Mouse (Mus musculus): ENCODE results near the gene Tlcd1. TPM values are rescaled to one million over a fixed set of nuclear protein-coding genes. Genes with fewer than 3 reads are reported as not detected.
"Not testable (repeated sequence)": the region's sequence is repeated elsewhere in the genome, so short reads cannot be mapped to it uniquely, and the experiment has no call there.

Tlcd1 gene
- 8.8 and 11.1 TPM in 2 replicates for polyA plus RNA-seq (2016; fragmentation: Nextera tagmentation; extraction: Ambion mirVana)

- no peaks in the 10 kb centered on the region for H3K9me3 ChIP-seq (replicated peaks)
- peaks cover 26% of the 10 kb centered on the region for H3K36me3 ChIP-seq
- H3K27ac ChIP-seq (replicated peaks): peak within 1 kb of the TSS; percentile 92
- H3K4me1 ChIP-seq: peaks cover 66% of the 10 kb centered on the region
- DNase-seq (ENCODE audit: low spot score): peak; percentile 90
- H3K27me3 ChIP-seq (ENCODE audit: low read depth, poor library complexity, severe bottlenecking): no peaks in the 10 kb centered on the region
- peak within 1 kb of the TSS; percentile 73 for H3K4me3 ChIP-seq
- under 1% methylated on average over 32 of the region's 32 CpGs for WGBS
Measured at GRCm38 (mm10) chr11:78176402-78176862, at the start of gene Tlcd1, which contains the start of gene Nek8. Tlcd1 (plus strand) TSS chr11:78176711. Nek8 (minus strand) TSS chr11:78176675.

- no peak for DNase-seq (ENCODE audit: low spot score)
- Histone ChIP-seq H3K27ac (replicated peaks) (no peak overlapping the region), H3K27me3 (ENCODE audit: low read depth, poor library complexity, severe bottlenecking) (no peaks in the 10 kb centered on the region), H3K4me3 (no peak overlapping the region), H3K4me1 (no peaks in the 10 kb centered on the region), H3K36me3 (peaks cover 18% of the 10 kb centered on the region), H3K9me3 (replicated peaks) (no peaks in the 10 kb centered on the region)
- 92% methylated on average over 4 of the region's 4 CpGs for WGBS
Measured at GRCm38 (mm10) chr11:78126739-78127138, 49.8 kb upstream of the Tlcd1 start.

- Histone ChIP-seq H3K4me1 (no peaks in the 10 kb centered on the region), H3K9me3 (replicated peaks) (no peaks in the 10 kb centered on the region), H3K27me3 (ENCODE audit: low read depth, poor library complexity, severe bottlenecking) (no peaks in the 10 kb centered on the region), H3K36me3 (peaks cover 19% of the 10 kb centered on the region), H3K4me3 (no peak overlapping the region), H3K27ac (replicated peaks) (no peak overlapping the region)
- DNase-seq (ENCODE audit: low spot score): no peak
- 96% methylated on average over 8 of the region's 8 CpGs for WGBS
Measured at GRCm38 (mm10) chr11:78129458-78129857, 47.1 kb upstream of the Tlcd1 start.

GRCm38 (mm10) chr11:78133915-78134314, 42.6 kb upstream of the Tlcd1 start:
- Histone ChIP-seq H3K27me3 (ENCODE audit: low read depth, poor library complexity, severe bottlenecking) (no peaks in the 10 kb centered on the region), H3K27ac (replicated peaks) (no peak overlapping the region), H3K4me1 (peaks cover 6% of the 10 kb centered on the region; the same call in 1 of the 2 replicates), H3K9me3 (replicated peaks) (no peaks in the 10 kb centered on the region), H3K4me3 (no peak overlapping the region), H3K36me3 (peaks cover 20% of the 10 kb centered on the region)
- DNase-seq (ENCODE audit: low spot score): no peak
- WGBS: 95% methylated on average over 6 of the region's 6 CpGs

GRCm38 (mm10) chr11:78134344-78134743, 42.2 kb upstream of the Tlcd1 start:
- WGBS: 90% methylated on average over 3 of the region's 3 CpGs
- no peak for DNase-seq (ENCODE audit: low spot score)
- Histone ChIP-seq H3K9me3 (replicated peaks) (no peaks in the 10 kb centered on the region), H3K4me1 (peaks cover 6% of the 10 kb centered on the region; the same call in 1 of the 2 replicates), H3K27ac (replicated peaks) (no peak overlapping the region), H3K4me3 (no peak overlapping the region), H3K36me3 (peaks cover 15% of the 10 kb centered on the region), H3K27me3 (ENCODE audit: low read depth, poor library complexity, severe bottlenecking) (no peaks in the 10 kb centered on the region)

GRCm38 (mm10) chr11:78135314-78135713, 41.2 kb upstream of the Tlcd1 start:
- WGBS: 93% methylated on average over 7 of the region's 7 CpGs
- peaks cover 13% of the 10 kb centered on the region for H3K36me3 ChIP-seq
- H3K9me3 ChIP-seq (replicated peaks); DNase-seq (ENCODE audit: low spot score); H3K4me3 ChIP-seq; H3K27me3 ChIP-seq (ENCODE audit: low read depth, poor library complexity, severe bottlenecking); H3K4me1 ChIP-seq; H3K27ac ChIP-seq (replicated peaks): not testable (repeated sequence)

GRCm38 (mm10) chr11:78136132-78136531, 40.4 kb upstream of the Tlcd1 start:
- Histone ChIP-seq H3K36me3 (peaks cover 13% of the 10 kb centered on the region), H3K9me3 (replicated peaks) (no peaks in the 10 kb centered on the region), H3K27ac (replicated peaks) (no peak overlapping the region), H3K27me3 (ENCODE audit: low read depth, poor library complexity, severe bottlenecking) (no peaks in the 10 kb centered on the region), H3K4me1 (peaks cover 6% of the 10 kb centered on the region; the same call in 1 of the 2 replicates), H3K4me3 (no peak overlapping the region)
- WGBS: 92% methylated on average over 1 of the region's 1 CpGs
- DNase-seq (ENCODE audit: low spot score): no peak

- Histone ChIP-seq H3K27ac (replicated peaks) (no peak overlapping the region), H3K4me1 (peaks cover 6% of the 10 kb centered on the region; the same call in 1 of the 2 replicates), H3K27me3 (ENCODE audit: low read depth, poor library complexity, severe bottlenecking) (no peaks in the 10 kb centered on the region), H3K9me3 (replicated peaks) (no peaks in the 10 kb centered on the region), H3K4me3 (no peak overlapping the region), H3K36me3 (0 out of 2 replicates have a peak, but pooled peaks cover 2% of the 10 kb centered on the region)
- 80% methylated on average over 4 of the region's 4 CpGs for WGBS
- no peak for DNase-seq (ENCODE audit: low spot score)
Measured at GRCm38 (mm10) chr11:78137584-78137983, 38.9 kb upstream of the Tlcd1 start.

GRCm38 (mm10) chr11:78138023-78138422, 38.5 kb upstream of the Tlcd1 start:
- Histone ChIP-seq H3K27ac (replicated peaks) (no peak overlapping the region), H3K4me1 (peaks cover 6% of the 10 kb centered on the region; the same call in 1 of the 2 replicates), H3K9me3 (replicated peaks) (no peaks in the 10 kb centered on the region), H3K36me3 (peaks cover 5% of the 10 kb centered on the region), H3K4me3 (no peak overlapping the region), H3K27me3 (ENCODE audit: low read depth, poor library complexity, severe bottlenecking) (no peaks in the 10 kb centered on the region)
- 89% methylated on average over 3 of the region's 3 CpGs for WGBS
- no peak for DNase-seq (ENCODE audit: low spot score)

GRCm38 (mm10) chr11:78140665-78141064, 35.8 kb upstream of the Tlcd1 start:
- Histone ChIP-seq H3K27ac (replicated peaks) (no peak overlapping the region), H3K36me3 (peaks cover 31% of the 10 kb centered on the region), H3K4me1 (peaks cover 6% of the 10 kb centered on the region; the same call in 1 of the 2 replicates), H3K9me3 (replicated peaks) (no peaks in the 10 kb centered on the region), H3K4me3 (no peak overlapping the region), H3K27me3 (ENCODE audit: low read depth, poor library complexity, severe bottlenecking) (no peaks in the 10 kb centered on the region)
- no peak for DNase-seq (ENCODE audit: low spot score)
- 91% methylated on average over 5 of the region's 5 CpGs for WGBS

- H3K27ac ChIP-seq (replicated peaks): no peak overlapping the region
- 93% methylated on average over 2 of the region's 2 CpGs for WGBS
- DNase-seq (ENCODE audit: low spot score): no peak
- no peaks in the 10 kb centered on the region for H3K4me1 ChIP-seq
- H3K9me3 ChIP-seq (replicated peaks): no peaks in the 10 kb centered on the region
- H3K27me3 ChIP-seq (ENCODE audit: low read depth, poor library complexity, severe bottlenecking): no peaks in the 10 kb centered on the region
- no peak overlapping the region for H3K4me3 ChIP-seq
- peaks cover 58% of the 10 kb centered on the region for H3K36me3 ChIP-seq
Measured at GRCm38 (mm10) chr11:78143520-78143919, 33.0 kb upstream of the Tlcd1 start.

GRCm38 (mm10) chr11:78146168-78146567, 30.3 kb upstream of the Tlcd1 start:
- peaks cover 82% of the 10 kb centered on the region for H3K36me3 ChIP-seq
- no peak overlapping the region for H3K27ac ChIP-seq (replicated peaks)
- H3K4me3 ChIP-seq: no peak overlapping the region
- H3K4me1 ChIP-seq: no peaks in the 10 kb centered on the region
- no peak for DNase-seq (ENCODE audit: low spot score)
- no peaks in the 10 kb centered on the region for H3K9me3 ChIP-seq (replicated peaks)
- WGBS: 87% methylated on average over 5 of the region's 5 CpGs
- no peaks in the 10 kb centered on the region for H3K27me3 ChIP-seq (ENCODE audit: low read depth, poor library complexity, severe bottlenecking)

GRCm38 (mm10) chr11:78146707-78147543, 29.6 kb upstream of the Tlcd1 start:
- Histone ChIP-seq H3K4me3 (no peak overlapping the region), H3K4me1 (no peaks in the 10 kb centered on the region), H3K27ac (replicated peaks) (no peak overlapping the region), H3K27me3 (ENCODE audit: low read depth, poor library complexity, severe bottlenecking) (no peaks in the 10 kb centered on the region), H3K36me3 (peaks cover 88% of the 10 kb centered on the region), H3K9me3 (replicated peaks) (no peaks in the 10 kb centered on the region)
- no peak for DNase-seq (ENCODE audit: low spot score)
- 94% methylated on average over 6 of the region's 6 CpGs for WGBS

Measured in midbrain, embryonic 10.5 days (tissue).